Mouse (Mus musculus) cerebellum, adult 2 months (tissue): ENCODE measurements around the gene Mtcl1.

Source experiments
- CTCF ChIP-seq: fragments of 200-500 bp; IDR thresholded peaks from 2 replicates; pipeline ENCODE4 v1.5.1; 2011; ENCODE audit warnings: low read depth, mild to moderate bottlenecking, control low read depth, low read length, moderate library complexity, borderline replicate concordance; ENCODE audit not compliant: insufficient read depth
- POLR2A ChIP-seq: fragments of 200-500 bp; IDR thresholded peaks from 2 replicates; pipeline ENCODE4 v1.6.1; 2011; ENCODE audit warnings: low read length, control low read depth, borderline replicate concordance; ENCODE audit not compliant: insufficient read depth

DNA sequence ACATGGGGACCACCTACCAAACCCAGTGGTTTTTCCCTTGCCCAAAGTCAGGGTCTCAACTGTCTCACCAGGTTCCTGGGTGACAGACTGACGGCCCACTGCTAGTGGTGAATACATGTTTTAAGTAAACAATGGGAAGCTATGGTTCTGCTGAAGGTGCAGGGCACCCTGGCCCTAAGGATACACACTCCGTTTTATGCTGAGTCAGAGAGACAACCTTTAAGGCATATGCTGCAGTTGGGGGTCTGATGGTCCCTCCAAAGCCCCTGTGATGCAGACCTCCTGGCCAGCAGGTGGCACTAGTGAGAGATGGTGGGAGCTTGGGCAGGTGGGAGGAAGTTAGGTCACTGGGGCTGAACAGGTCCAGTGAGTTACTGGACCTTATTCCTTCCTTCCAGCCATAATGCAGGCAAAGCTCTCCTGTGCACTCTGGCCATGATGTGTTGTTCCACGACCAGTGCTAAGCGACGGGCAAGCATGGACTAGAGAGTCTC, 123.0 kb downstream of the Mtcl1 start:
- TF ChIP-seq CTCF = peak; percentile 46; the same call in 1 of the 2 replicates
- TF ChIP-seq POLR2A = no peak
